Mouse (Mus musculus): ENCODE measurements at regions not wholly inside any gene's neighbourhood (a gene's known extent, or its start where the extent isn't known, plus 50 kb on each side); places are given as distances from the start of the nearest gene placed in this dataset.

DNA sequence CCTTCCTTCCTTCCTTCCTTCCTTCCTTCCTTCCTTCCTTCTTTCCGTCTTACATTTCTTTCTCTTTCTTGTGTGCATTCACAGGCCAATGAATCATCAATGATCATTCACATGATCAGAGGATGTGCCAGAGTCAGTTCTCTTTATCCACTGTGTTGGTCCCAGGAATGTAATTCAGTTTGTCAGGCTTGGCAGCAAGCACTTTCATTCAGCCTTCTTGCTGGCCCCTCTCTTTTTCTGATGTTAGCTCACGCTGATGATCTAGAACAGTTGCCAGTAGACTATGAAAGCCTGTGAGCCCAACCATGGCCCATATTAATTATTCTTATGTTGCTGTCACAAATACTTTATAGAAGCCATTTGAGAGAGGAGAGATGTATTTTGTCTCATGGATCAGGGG lies 127.4 kb downstream of the 4933412E24Rik start:
- Histone ChIP-seq H3K4me2 (ENCODE audit: low read length) (no peak overlapping the region), H3K36me3 (ENCODE audit: control insufficient read depth, insufficient read depth) (no peaks in the 10 kb centered on the region), H3K9me3 (ENCODE audit: control insufficient read depth, low read length) (no peaks in the 10 kb centered on the region), H3K4me1 (replicated peaks; ENCODE audit: control insufficient read depth, insufficient read depth, low read length) (no peaks in the 10 kb centered on the region), H3K4me3 (replicated peaks; ENCODE audit: low read length) (no peak overlapping the region), H3K27ac (ENCODE audit: low read length) (no peak overlapping the region), H3K9ac (replicated peaks; ENCODE audit: low read depth, low read length) (no peak overlapping the region), H3K27me3 (replicated peaks; ENCODE audit: control insufficient read depth, insufficient read depth, low read length) (no peaks in the 10 kb centered on the region)
- WGBS, result 88% methylated on average over 2 of the region's 2 CpGs
- no peak for ATAC-seq

DNA sequence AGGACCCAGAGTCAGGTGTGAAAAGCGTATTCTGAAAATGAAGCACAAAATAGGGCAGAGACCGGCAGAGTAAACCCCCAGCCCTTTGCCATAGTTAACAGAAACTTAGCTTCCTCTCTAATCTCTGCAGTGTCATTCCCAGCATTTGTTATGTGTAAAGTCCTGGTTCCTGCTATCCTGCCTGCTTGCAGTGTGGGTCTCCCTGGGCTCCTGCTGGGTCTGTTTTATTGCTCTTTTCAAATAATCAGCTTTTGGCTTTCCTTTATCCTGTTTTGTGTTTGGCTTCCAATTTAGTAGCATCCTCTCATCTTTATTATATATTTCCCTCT lies 128.3 kb downstream of the 4933412E24Rik start:
- H3K4me1 ChIP-seq (replicated peaks; ENCODE audit: control insufficient read depth, insufficient read depth, low read length), result no peaks in the 10 kb centered on the region
- H3K27ac ChIP-seq (ENCODE audit: low read length), result no peak overlapping the region
- no peak overlapping the region for H3K9ac ChIP-seq (replicated peaks; ENCODE audit: low read depth, low read length)
- no peaks in the 10 kb centered on the region for H3K9me3 ChIP-seq (ENCODE audit: control insufficient read depth, low read length)
- no peaks in the 10 kb centered on the region for H3K27me3 ChIP-seq (replicated peaks; ENCODE audit: control insufficient read depth, insufficient read depth, low read length)
- no peaks in the 10 kb centered on the region for H3K36me3 ChIP-seq (ENCODE audit: control insufficient read depth, insufficient read depth)
- ATAC-seq, result no peak
- 26% methylated on average over 2 of the region's 2 CpGs for WGBS
- H3K4me3 ChIP-seq (replicated peaks; ENCODE audit: low read length), result no peak overlapping the region
- no peak overlapping the region for H3K4me2 ChIP-seq (ENCODE audit: low read length)

DNA sequence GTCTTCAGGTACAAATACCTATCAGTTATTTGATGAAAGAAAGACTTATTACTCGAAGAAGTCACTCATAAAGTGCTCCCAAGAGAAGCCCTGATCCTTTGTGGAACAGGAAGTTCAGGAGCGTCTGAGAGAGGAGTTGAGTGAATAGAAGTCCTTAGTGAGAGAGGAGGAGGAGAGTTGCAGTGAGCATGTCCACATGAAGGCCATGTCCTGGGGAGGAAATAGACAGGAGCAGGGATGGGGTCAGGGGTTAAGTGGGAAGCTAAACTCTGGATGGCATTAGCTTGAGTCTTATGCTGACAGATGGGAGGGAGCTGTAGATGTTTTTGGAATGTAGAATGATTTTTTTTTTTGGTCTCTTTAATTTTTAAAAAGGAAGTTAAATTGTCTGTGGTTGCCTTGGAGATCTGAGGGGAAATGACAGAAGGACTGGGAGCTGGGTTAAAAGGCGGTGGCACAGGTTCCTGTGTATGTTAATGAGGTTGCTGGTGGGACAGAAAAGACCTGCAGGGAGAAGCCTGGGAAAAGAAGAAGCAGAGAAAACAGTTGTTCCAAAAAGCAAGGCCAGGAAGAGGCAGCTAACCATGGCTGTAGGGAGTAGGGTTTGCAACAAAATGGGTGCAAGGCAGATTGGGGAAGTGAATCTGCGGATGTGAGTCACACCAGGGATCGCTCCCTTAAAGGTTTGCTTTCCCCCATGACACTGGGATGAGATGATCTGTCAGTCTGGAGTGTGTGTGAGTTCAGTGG lies 128.9 kb downstream of the 4933412E24Rik start:
- Histone ChIP-seq H3K9me3 (ENCODE audit: control insufficient read depth, low read length) (no peaks in the 10 kb centered on the region), H3K9ac (replicated peaks; ENCODE audit: low read depth, low read length) (no peak overlapping the region), H3K4me1 (replicated peaks; ENCODE audit: control insufficient read depth, insufficient read depth, low read length) (no peaks in the 10 kb centered on the region), H3K27ac (ENCODE audit: low read length) (no peak overlapping the region), H3K4me2 (ENCODE audit: low read length) (no peak overlapping the region), H3K27me3 (replicated peaks; ENCODE audit: control insufficient read depth, insufficient read depth, low read length) (no peaks in the 10 kb centered on the region), H3K36me3 (ENCODE audit: control insufficient read depth, insufficient read depth) (no peaks in the 10 kb centered on the region), H3K4me3 (replicated peaks; ENCODE audit: low read length) (no peak overlapping the region)
- 43% methylated on average over 5 of the region's 5 CpGs for WGBS
- ATAC-seq, result no peak

DNA sequence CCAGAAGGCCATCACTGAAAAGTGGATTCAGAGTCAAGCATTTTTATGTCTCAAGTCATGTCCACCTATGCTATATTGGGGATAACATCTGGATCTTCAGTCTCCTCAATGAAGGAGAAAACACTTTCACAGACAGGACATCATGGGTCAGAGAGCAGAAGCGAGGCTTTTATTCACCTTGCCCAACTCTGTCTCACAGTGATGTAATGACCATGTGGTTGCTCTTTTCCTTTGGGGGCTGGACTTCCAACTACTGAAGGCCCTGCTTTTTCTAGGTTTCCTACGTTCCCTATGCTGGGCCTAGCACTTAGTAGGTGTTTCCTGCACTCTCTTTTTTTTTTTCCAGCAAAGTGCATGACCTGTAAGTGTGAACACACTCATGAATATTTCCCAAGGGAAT lies 130.4 kb downstream of the 4933412E24Rik start:
- no peak for ATAC-seq
- no peak overlapping the region for H3K9ac ChIP-seq (replicated peaks; ENCODE audit: low read depth, low read length)
- 77% methylated on average over 2 of the region's 2 CpGs for WGBS
- H3K27me3 ChIP-seq (replicated peaks; ENCODE audit: control insufficient read depth, insufficient read depth, low read length), result no peaks in the 10 kb centered on the region
- no peak overlapping the region for H3K4me3 ChIP-seq (replicated peaks; ENCODE audit: low read length)
- H3K27ac ChIP-seq (ENCODE audit: low read length), result no peak overlapping the region
- no peaks in the 10 kb centered on the region for H3K4me1 ChIP-seq (replicated peaks; ENCODE audit: control insufficient read depth, insufficient read depth, low read length)
- no peak overlapping the region for H3K4me2 ChIP-seq (ENCODE audit: low read length)
- no peaks in the 10 kb centered on the region for H3K36me3 ChIP-seq (ENCODE audit: control insufficient read depth, insufficient read depth)
- H3K9me3 ChIP-seq (ENCODE audit: control insufficient read depth, low read length), result no peaks in the 10 kb centered on the region

DNA sequence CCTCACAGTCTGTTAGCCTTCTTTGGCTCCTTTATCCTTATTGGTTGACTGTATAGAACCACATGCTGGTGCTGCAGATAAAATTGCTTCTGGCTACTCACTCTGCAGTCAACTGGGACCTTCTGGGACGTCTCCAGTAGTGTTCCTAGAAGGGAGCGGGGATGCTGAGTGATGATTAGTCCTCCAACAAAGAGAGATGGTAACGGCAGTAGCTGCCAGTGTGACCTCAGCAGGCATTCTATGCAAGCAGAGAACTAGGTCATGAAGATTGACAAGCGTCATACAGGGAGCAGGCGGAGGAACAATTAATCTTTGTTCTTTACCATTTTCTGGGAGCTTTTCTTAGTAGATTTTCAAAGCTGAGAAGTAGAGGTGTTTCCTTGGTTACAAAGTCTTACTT lies 134.0 kb downstream of the 4933412E24Rik start:
- no peak overlapping the region for H3K4me3 ChIP-seq (replicated peaks; ENCODE audit: low read length)
- no peaks in the 10 kb centered on the region for H3K27me3 ChIP-seq (replicated peaks; ENCODE audit: control insufficient read depth, insufficient read depth, low read length)
- WGBS, result 67% methylated on average over 5 of the region's 5 CpGs

DNA sequence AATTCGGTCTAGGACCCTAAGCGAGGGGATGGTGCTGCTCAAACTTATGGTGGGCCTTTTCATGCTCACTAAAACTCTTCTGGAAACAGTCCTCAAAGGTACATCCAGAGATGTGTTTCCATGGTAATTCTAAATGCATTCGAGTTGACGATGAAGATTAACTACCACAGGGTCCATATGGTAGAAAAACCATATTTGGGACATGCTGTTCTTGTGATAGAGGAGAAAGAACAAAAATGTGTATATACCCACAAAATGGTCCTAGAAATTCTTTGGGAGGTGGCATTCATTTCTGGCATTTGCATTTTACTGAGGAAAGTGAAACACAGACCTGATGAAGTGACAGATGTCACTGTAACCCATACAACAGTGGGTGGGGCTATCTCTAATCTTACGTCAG lies 136.0 kb downstream of the 4933412E24Rik start:
- Histone ChIP-seq H3K27me3 (replicated peaks; ENCODE audit: control insufficient read depth, insufficient read depth, low read length) (no peaks in the 10 kb centered on the region), H3K36me3 (ENCODE audit: control insufficient read depth, insufficient read depth) (no peaks in the 10 kb centered on the region), H3K4me2 (ENCODE audit: low read length) (no peak overlapping the region), H3K9ac (replicated peaks; ENCODE audit: low read depth, low read length) (no peak overlapping the region), H3K9me3 (ENCODE audit: control insufficient read depth, low read length) (no peaks in the 10 kb centered on the region), H3K27ac (ENCODE audit: low read length) (no peak overlapping the region), H3K4me3 (replicated peaks; ENCODE audit: low read length) (no peak overlapping the region), H3K4me1 (replicated peaks; ENCODE audit: control insufficient read depth, insufficient read depth, low read length) (no peaks in the 10 kb centered on the region)
- WGBS, result 87% methylated on average over 5 of the region's 5 CpGs
- no peak for ATAC-seq

More for the DNA sequence above, 134.0 kb downstream of the 4933412E24Rik start:
- Histone ChIP-seq H3K4me1 (replicated peaks; ENCODE audit: control insufficient read depth, insufficient read depth, low read length) (no peaks in the 10 kb centered on the region), H3K9ac (replicated peaks; ENCODE audit: low read depth, low read length) (no peak overlapping the region), H3K4me2 (ENCODE audit: low read length) (no peak overlapping the region), H3K27ac (ENCODE audit: low read length) (no peak overlapping the region), H3K36me3 (ENCODE audit: control insufficient read depth, insufficient read depth) (no peaks in the 10 kb centered on the region), H3K9me3 (ENCODE audit: control insufficient read depth, low read length) (no peaks in the 10 kb centered on the region)
- no peak for ATAC-seq

DNA sequence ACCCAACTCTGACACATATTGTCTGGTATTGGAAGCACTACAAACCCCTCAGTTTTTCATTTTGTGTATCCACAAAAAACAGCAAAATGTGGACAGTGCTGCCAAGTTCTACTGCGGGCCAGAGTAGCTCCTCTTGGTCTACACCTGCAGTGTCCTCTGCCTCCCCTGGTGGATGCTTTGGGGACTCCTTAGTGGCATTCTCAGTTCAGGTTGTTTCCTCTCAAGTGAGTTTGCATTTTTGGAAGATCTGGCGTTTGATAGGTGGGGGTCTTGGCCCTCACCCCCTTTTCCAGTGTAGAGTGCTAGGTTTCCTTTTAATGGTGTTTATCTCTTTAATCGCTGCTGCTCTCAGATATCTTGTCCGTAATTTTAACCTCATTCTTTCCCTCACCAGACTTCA lies 137.1 kb downstream of the 4933412E24Rik start:
- Histone ChIP-seq H3K4me1 (replicated peaks; ENCODE audit: control insufficient read depth, insufficient read depth, low read length) (no peaks in the 10 kb centered on the region), H3K4me3 (replicated peaks; ENCODE audit: low read length) (no peak overlapping the region), H3K4me2 (ENCODE audit: low read length) (no peak overlapping the region), H3K36me3 (ENCODE audit: control insufficient read depth, insufficient read depth) (no peaks in the 10 kb centered on the region), H3K9me3 (ENCODE audit: control insufficient read depth, low read length) (no peaks in the 10 kb centered on the region), H3K27me3 (replicated peaks; ENCODE audit: control insufficient read depth, insufficient read depth, low read length) (no peaks in the 10 kb centered on the region), H3K9ac (replicated peaks; ENCODE audit: low read depth, low read length) (no peak overlapping the region), H3K27ac (ENCODE audit: low read length) (no peak overlapping the region)
- no peak for ATAC-seq
- 85% methylated on average over 4 of the region's 4 CpGs for WGBS

DNA sequence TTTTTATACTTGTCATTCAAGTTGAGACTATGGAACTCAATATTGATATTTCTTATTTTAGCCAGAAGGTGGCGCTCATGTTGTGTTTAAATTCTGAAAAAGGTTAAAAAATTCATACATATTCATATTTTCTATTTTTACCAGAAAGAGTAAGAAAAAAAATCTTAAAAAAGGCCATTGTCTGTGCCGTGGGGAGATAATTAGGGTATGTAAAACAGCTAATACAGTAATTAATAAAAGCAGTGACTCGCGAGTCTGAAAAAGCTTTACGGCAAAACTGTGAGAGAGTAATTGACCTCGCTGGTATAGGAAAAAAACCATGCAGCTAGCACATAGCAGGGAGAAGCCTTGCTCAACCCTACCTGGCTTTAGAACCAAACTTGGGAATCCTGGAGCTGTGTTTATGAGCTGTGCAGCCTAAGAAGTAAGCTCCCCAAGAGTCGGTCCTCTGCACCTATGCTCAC lies 140.1 kb downstream of the 4933412E24Rik start:
- WGBS, result 32% methylated on average over 7 of the region's 7 CpGs
- no peaks in the 10 kb centered on the region for H3K9me3 ChIP-seq (ENCODE audit: control insufficient read depth, low read length)
- no peak overlapping the region for H3K9ac ChIP-seq (replicated peaks; ENCODE audit: low read depth, low read length)
- peak; percentile 49; the same call in 1 of the 2 replicates for ATAC-seq
- no peaks in the 10 kb centered on the region for H3K36me3 ChIP-seq (ENCODE audit: control insufficient read depth, insufficient read depth)
- no peaks in the 10 kb centered on the region for H3K27me3 ChIP-seq (replicated peaks; ENCODE audit: control insufficient read depth, insufficient read depth, low read length)
- H3K27ac ChIP-seq (ENCODE audit: low read length), result no peak overlapping the region
- H3K4me1 ChIP-seq (replicated peaks; ENCODE audit: control insufficient read depth, insufficient read depth, low read length), result no peaks in the 10 kb centered on the region
- H3K4me3 ChIP-seq (replicated peaks; ENCODE audit: low read length), result no peak overlapping the region
- peak overlapping the region; percentile 8; the same call in 1 of the 2 replicates for H3K4me2 ChIP-seq (ENCODE audit: low read length)

DNA sequence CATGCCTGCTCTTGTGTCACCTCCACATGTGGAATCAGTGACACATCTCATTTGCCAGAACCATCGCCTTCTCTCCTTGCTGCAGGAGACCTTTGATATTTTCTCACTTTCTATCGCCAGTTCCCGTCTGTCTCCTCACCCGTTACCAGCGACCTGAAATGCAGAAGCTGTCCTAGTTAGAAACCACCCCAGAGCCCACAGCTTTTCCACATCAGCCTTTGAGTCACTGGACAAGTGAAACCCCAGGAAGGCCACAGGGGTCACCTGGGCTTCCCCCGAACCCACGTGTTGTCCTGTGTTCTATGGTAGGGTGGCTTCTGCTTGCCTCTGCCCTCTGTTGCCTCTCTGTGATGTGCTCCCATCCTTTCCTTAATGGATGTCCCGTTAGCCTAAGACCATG lies 149.7 kb downstream of the 4933412E24Rik start:
- H3K27me3 ChIP-seq (replicated peaks; ENCODE audit: control insufficient read depth, insufficient read depth, low read length), result no peaks in the 10 kb centered on the region
- peaks cover 3% of the 10 kb centered on the region; the same call in 1 of the 2 replicates for H3K9me3 ChIP-seq (ENCODE audit: control insufficient read depth, low read length)
- H3K27ac ChIP-seq (ENCODE audit: low read length), result no peak overlapping the region
- WGBS, result 90% methylated on average over 8 of the region's 8 CpGs
- no peaks in the 10 kb centered on the region for H3K4me1 ChIP-seq (replicated peaks; ENCODE audit: control insufficient read depth, insufficient read depth, low read length)
- no peak overlapping the region for H3K9ac ChIP-seq (replicated peaks; ENCODE audit: low read depth, low read length)
- no peaks in the 10 kb centered on the region for H3K36me3 ChIP-seq (ENCODE audit: control insufficient read depth, insufficient read depth)
- no peak for ATAC-seq
- no peak overlapping the region for H3K4me3 ChIP-seq (replicated peaks; ENCODE audit: low read length)
- H3K4me2 ChIP-seq (ENCODE audit: low read length), result no peak overlapping the region
